Mouse (Mus musculus): ENCODE measurements around the gene Thsd7b. TPM values are rescaled to one million over a fixed set of nuclear protein-coding genes. Genes with fewer than 3 reads are reported as not detected.

Gene Thsd7b
- polyA plus RNA-seq, 1 experiment from 2014 or later, result 16.7 TPM

DNA sequence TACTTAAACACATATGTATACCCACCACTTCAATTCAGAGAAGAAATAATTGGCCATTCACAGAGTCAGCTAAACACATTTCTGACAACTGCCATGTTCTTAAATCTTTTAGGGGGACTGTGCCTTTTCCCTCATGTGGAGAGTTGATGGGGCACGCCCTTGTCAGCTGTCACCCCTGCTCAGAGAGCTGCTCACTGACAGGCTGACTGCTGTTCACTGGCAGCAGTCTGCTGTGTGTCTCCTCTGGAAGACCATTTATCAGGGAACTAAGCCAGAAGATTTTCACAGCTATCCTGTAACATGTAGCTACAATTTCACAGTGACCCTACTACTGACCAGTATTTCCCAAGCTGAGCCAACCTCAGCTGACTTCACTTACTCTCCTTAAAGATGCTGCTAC, 432.6 kb downstream of the Thsd7b start:
- Histone ChIP-seq H3K9ac (no peak overlapping the region), H3K9me3 (no peaks in the 10 kb centered on the region), H3K4me1 (replicated peaks) (no peaks in the 10 kb centered on the region), H3K4me3 (no peak overlapping the region), H3K36me3 (no peaks in the 10 kb centered on the region), H3K4me2 (no peak overlapping the region), H3K27ac (no peak overlapping the region), H3K27me3 (no peaks in the 10 kb centered on the region)
- 73% methylated on average over 1 of the region's 1 CpGs for WGBS
- ATAC-seq (ENCODE audit: low FRiP score), result no peak

- Histone ChIP-seq H3K9ac (no peak overlapping the region), H3K4me1 (replicated peaks) (no peaks in the 10 kb centered on the region), H3K36me3 (no peaks in the 10 kb centered on the region), H3K9me3 (no peaks in the 10 kb centered on the region), H3K27ac (no peak overlapping the region), H3K4me2 (no peak overlapping the region), H3K27me3 (no peaks in the 10 kb centered on the region), H3K4me3 (no peak overlapping the region)
- WGBS, result 94% methylated on average over 3 of the region's 3 CpGs
- ATAC-seq (ENCODE audit: low FRiP score), result no peak
Observed at GRCm38 (mm10) chr1:129712706-129713105, 439.6 kb downstream of the Thsd7b start.

- H3K36me3 ChIP-seq, result no peaks in the 10 kb centered on the region
- no peaks in the 10 kb centered on the region for H3K27me3 ChIP-seq
- no peak overlapping the region for H3K9ac ChIP-seq
- H3K4me1 ChIP-seq (replicated peaks), result no peaks in the 10 kb centered on the region
- no peak overlapping the region for H3K4me2 ChIP-seq
- H3K4me3 ChIP-seq, result no peak overlapping the region
- H3K27ac ChIP-seq, result no peak overlapping the region
- ATAC-seq (ENCODE audit: low FRiP score), result no peak
- H3K9me3 ChIP-seq, result no peaks in the 10 kb centered on the region
- 93% methylated on average over 3 of the region's 3 CpGs for WGBS
Observed at GRCm38 (mm10) chr1:129713571-129713970, 440.5 kb downstream of the Thsd7b start.

DNA sequence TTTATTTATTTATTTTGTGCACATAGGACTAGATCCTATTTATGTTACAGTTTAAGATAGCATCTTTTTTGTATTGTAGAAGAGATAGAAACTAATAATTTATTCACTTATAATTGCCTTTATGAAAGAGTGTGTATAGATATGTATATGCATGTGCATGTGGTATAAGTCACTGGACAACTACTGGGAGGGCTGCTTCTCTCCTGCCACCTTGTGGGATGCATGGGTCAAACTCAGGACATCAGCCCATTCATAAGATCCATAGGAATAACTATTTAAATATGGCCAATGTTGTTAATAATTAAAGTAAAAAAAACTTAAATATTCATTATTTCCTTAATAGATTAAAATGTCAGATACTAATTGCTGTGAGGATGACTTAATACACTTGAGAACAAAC, 446.5 kb downstream of the Thsd7b start:
- H3K4me3 ChIP-seq, result no peak overlapping the region
- H3K27me3 ChIP-seq, result no peaks in the 10 kb centered on the region
- no peaks in the 10 kb centered on the region for H3K9me3 ChIP-seq
- H3K27ac ChIP-seq, result no peak overlapping the region
- H3K4me2 ChIP-seq, result no peak overlapping the region
- no peak for ATAC-seq (ENCODE audit: low FRiP score)
- no peak overlapping the region for H3K9ac ChIP-seq
- H3K36me3 ChIP-seq, result no peaks in the 10 kb centered on the region
- H3K4me1 ChIP-seq (replicated peaks), result no peaks in the 10 kb centered on the region

- Histone ChIP-seq H3K4me2 (no peak overlapping the region), H3K27ac (no peak overlapping the region), H3K4me1 (replicated peaks) (no peaks in the 10 kb centered on the region), H3K27me3 (no peaks in the 10 kb centered on the region), H3K9me3 (no peaks in the 10 kb centered on the region), H3K9ac (no peak overlapping the region), H3K4me3 (no peak overlapping the region), H3K36me3 (no peaks in the 10 kb centered on the region)
- ATAC-seq (ENCODE audit: low FRiP score), result no peak
- WGBS, result 91% methylated on average over 2 of the region's 2 CpGs
Observed at GRCm38 (mm10) chr1:129731991-129732390, 458.9 kb downstream of the Thsd7b start.

DNA sequence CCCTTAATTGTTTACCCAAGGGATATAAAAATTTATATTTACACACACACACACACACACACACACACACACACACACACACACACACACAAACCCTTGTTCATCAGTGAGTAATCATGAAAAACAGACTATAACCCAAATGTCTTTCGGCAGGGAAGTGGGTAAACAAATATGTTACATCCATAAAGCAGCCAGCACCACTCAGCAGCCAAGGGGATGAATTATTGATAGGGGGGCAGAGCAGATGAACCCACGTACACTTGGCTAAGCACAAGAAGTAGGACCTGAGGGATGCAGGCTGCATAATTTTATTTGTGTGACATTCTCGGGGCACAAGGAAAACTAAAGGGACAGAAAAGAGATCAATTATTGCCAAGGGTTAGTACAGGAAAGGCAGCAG, 474.5 kb downstream of the Thsd7b start:
- no peaks in the 10 kb centered on the region for H3K4me1 ChIP-seq (replicated peaks)
- no peak overlapping the region for H3K27ac ChIP-seq
- 55% methylated on average over 3 of the region's 3 CpGs for WGBS
- no peak overlapping the region for H3K4me2 ChIP-seq
- H3K9ac ChIP-seq, result no peak overlapping the region
- no peak overlapping the region for H3K4me3 ChIP-seq
- no peaks in the 10 kb centered on the region for H3K36me3 ChIP-seq
- H3K9me3 ChIP-seq, result no peaks in the 10 kb centered on the region
- no peak for ATAC-seq (ENCODE audit: low FRiP score)
- no peaks in the 10 kb centered on the region for H3K27me3 ChIP-seq

- no peaks in the 10 kb centered on the region for H3K9me3 ChIP-seq
- H3K4me3 ChIP-seq, result no peak overlapping the region
- H3K4me2 ChIP-seq, result no peak overlapping the region
- WGBS, result 88% methylated on average over 1 of the region's 1 CpGs
- H3K4me1 ChIP-seq (replicated peaks), result peaks cover 9% of the 10 kb centered on the region; the same call in 1 of the 2 replicates
- no peak overlapping the region for H3K27ac ChIP-seq
- no peaks in the 10 kb centered on the region for H3K27me3 ChIP-seq
- H3K36me3 ChIP-seq, result no peaks in the 10 kb centered on the region
- no peak overlapping the region for H3K9ac ChIP-seq
- peak; percentile 61; the same call in 1 of the 2 replicates for ATAC-seq (ENCODE audit: low FRiP score)
Observed at GRCm38 (mm10) chr1:129756548-129757240, 483.6 kb downstream of the Thsd7b start.

GRCm38 (mm10) chr1:129759003-129759402, 485.9 kb downstream of the Thsd7b start:
- Histone ChIP-seq H3K4me2 (no peak overlapping the region), H3K27me3 (no peaks in the 10 kb centered on the region), H3K9ac (no peak overlapping the region), H3K4me3 (no peak overlapping the region), H3K36me3 (no peaks in the 10 kb centered on the region), H3K27ac (no peak overlapping the region), H3K4me1 (replicated peaks) (peaks cover 9% of the 10 kb centered on the region; the same call in 1 of the 2 replicates), H3K9me3 (no peaks in the 10 kb centered on the region)
- ATAC-seq (ENCODE audit: low FRiP score), result no peak
- WGBS, result 71% methylated on average over 1 of the region's 1 CpGs

- H3K36me3 ChIP-seq, result no peaks in the 10 kb centered on the region
- no peak overlapping the region for H3K4me3 ChIP-seq
- no peaks in the 10 kb centered on the region for H3K27me3 ChIP-seq
- H3K9me3 ChIP-seq, result no peaks in the 10 kb centered on the region
- no peak for ATAC-seq (ENCODE audit: low FRiP score)
- no peak overlapping the region for H3K4me2 ChIP-seq
- no peak overlapping the region for H3K9ac ChIP-seq
- H3K27ac ChIP-seq, result no peak overlapping the region
- peaks cover 8% of the 10 kb centered on the region; the same call in 1 of the 2 replicates for H3K4me1 ChIP-seq (replicated peaks)
- WGBS, result 79% methylated on average over 1 of the region's 1 CpGs
Observed at GRCm38 (mm10) chr1:129761234-129761633, 488.1 kb downstream of the Thsd7b start.

GRCm38 (mm10) chr1:129764748-129765147, 491.6 kb downstream of the Thsd7b start:
- H3K27me3 ChIP-seq, result no peaks in the 10 kb centered on the region
- no peaks in the 10 kb centered on the region for H3K36me3 ChIP-seq
- 64% methylated on average over 2 of the region's 2 CpGs for WGBS
- no peaks in the 10 kb centered on the region for H3K9me3 ChIP-seq
- H3K4me1 ChIP-seq (replicated peaks), result no peaks in the 10 kb centered on the region
- no peak overlapping the region for H3K27ac ChIP-seq
- no peak overlapping the region for H3K9ac ChIP-seq
- no peak for ATAC-seq (ENCODE audit: low FRiP score)
- H3K4me2 ChIP-seq, result no peak overlapping the region
- no peak overlapping the region for H3K4me3 ChIP-seq

DNA sequence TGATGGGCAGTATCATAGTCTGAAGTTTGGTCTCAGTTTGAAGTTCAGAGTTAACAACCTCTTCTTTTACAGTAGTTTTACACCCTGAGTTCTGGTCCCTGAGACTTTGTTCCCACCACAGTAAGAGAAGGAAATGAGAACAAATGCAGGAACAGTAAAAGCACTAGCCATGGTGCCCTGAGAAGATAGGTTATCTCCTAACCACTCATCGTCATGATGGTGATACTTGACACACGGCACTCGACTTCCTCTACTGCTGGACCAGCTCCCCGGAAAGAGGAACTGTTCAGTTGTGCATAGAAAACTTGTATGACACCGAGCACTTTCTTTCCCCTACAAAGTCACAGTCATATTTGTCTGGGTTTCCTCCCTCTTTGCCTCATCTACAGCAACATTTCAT, 504.0 kb downstream of the Thsd7b start:
- Histone ChIP-seq H3K27ac (no peak overlapping the region), H3K9ac (no peak overlapping the region), H3K4me3 (no peak overlapping the region), H3K4me2 (no peak overlapping the region), H3K4me1 (replicated peaks) (no peaks in the 10 kb centered on the region), H3K36me3 (no peaks in the 10 kb centered on the region), H3K27me3 (no peaks in the 10 kb centered on the region), H3K9me3 (no peaks in the 10 kb centered on the region)
- ATAC-seq (ENCODE audit: low FRiP score), result no peak
- WGBS, result 92% methylated on average over 5 of the region's 5 CpGs

DNA sequence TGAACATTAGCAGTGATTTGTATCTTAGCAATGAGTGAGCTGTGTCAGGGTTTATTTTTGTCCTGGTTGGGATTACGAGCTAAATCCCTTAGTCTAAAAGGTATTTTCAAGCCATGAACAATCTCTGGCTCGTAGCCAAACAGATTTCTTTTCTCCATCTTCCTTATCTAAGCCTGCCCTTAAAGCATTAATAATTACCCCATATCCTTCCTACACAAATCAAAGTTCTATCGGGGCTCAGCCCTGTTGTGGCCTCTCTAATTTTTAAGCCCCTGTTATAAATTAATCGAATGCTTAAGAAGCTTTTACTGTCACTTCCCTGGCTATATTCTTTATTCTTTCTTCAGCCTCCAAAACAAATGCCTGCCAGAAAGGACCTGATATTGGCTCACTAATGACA, 506.4 kb downstream of the Thsd7b start:
- 79% methylated on average over 4 of the region's 4 CpGs for WGBS
- H3K27ac ChIP-seq, result no peak overlapping the region
- H3K4me3 ChIP-seq, result no peak overlapping the region
- H3K4me2 ChIP-seq, result no peak overlapping the region
- no peak overlapping the region for H3K9ac ChIP-seq
- no peaks in the 10 kb centered on the region for H3K27me3 ChIP-seq
- no peaks in the 10 kb centered on the region for H3K9me3 ChIP-seq
- H3K4me1 ChIP-seq (replicated peaks), result no peaks in the 10 kb centered on the region
- ATAC-seq (ENCODE audit: low FRiP score), result no peak
- H3K36me3 ChIP-seq, result no peaks in the 10 kb centered on the region

- Histone ChIP-seq H3K9me3 (no peaks in the 10 kb centered on the region), H3K9ac (no peak overlapping the region), H3K4me3 (no peak overlapping the region), H3K27me3 (no peaks in the 10 kb centered on the region), H3K36me3 (no peaks in the 10 kb centered on the region), H3K4me1 (replicated peaks) (no peaks in the 10 kb centered on the region), H3K27ac (no peak overlapping the region), H3K4me2 (no peak overlapping the region)
- 52% methylated on average over 1 of the region's 1 CpGs for WGBS
- no peak for ATAC-seq (ENCODE audit: low FRiP score)
Observed at GRCm38 (mm10) chr1:129780589-129780988, 507.5 kb downstream of the Thsd7b start.
